Mouse (Mus musculus) lung, adult 18-20 months (tissue): Measurements from ENCODE around the gene Med9.

Experiments used
- DNase-seq, 2 experiments: peaks; one replicate each; pipeline ENCODE4 v3.0.0; 2022; ENCODE audit warnings: mixed read lengths in 2 of 2

The Med9 gene

DNA sequence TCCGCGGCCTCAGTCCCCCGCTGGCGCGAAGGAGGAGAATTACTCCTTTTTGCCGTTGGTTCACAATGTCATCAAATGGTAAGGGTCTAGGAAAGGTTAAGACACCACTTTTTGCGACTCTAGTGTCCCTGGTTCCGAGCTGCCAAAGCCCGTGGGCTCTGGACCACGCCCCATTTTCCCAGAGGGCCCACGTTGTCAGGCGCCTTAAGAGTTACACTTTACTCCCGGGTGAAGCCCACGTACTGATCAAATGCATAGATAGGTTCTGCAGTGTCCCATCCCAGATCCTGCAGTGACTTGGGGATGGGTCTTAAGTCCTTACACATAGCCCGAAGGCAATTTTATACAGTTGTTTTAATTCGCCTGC, 378 bp downstream of the Med9 start:
- no peak for DNase-seq

- DNase-seq: no peak
These were observed 4.9 kb downstream of the Med9 start for GRCm38 (mm10) chr11:59952892-59953291.

- DNase-seq: peak; percentile 70 to 81
These were observed 8.7 kb downstream of the Med9 start for GRCm38 (mm10) chr11:59956749-59957148.

- DNase-seq: no peak
These were observed 11.4 kb downstream of the Med9 start for GRCm38 (mm10) chr11:59959453-59959852.

GRCm38 (mm10) chr11:59960476-59961337, 12.7 kb downstream of the Med9 start:
- no peak for DNase-seq

DNA sequence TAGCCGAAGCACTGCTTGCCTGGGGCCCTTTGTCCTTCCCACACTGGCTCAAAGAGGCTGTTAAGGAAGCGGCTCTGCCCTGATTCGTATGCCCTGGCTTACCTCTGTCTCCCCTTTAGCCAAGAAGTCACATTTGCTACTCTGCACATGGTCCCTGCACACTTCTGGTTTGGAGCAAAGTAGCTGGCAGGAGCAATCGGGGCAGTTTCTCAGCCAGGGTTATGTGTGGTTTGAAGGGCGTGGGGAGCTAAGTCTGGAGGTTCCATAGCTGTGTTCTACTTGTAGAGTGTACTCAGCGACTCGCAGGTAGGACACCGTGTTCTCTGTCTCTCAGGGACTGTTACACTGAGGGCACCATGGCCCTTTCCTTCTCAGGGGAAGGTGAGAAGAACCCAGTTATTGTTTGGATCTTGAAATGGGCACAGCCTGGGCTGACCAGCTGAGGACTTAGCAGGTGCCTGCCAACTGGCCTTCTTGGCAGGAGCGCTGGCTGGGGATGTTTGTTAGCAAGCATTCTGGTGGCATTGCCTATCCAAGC, 13.4 kb downstream of the Med9 start:
- DNase-seq: peak; percentile 68 to 82

- peak; percentile 35 to 58 for DNase-seq
These were observed 14.6 kb downstream of the Med9 start for GRCm38 (mm10) chr11:59962590-59962989.

DNA sequence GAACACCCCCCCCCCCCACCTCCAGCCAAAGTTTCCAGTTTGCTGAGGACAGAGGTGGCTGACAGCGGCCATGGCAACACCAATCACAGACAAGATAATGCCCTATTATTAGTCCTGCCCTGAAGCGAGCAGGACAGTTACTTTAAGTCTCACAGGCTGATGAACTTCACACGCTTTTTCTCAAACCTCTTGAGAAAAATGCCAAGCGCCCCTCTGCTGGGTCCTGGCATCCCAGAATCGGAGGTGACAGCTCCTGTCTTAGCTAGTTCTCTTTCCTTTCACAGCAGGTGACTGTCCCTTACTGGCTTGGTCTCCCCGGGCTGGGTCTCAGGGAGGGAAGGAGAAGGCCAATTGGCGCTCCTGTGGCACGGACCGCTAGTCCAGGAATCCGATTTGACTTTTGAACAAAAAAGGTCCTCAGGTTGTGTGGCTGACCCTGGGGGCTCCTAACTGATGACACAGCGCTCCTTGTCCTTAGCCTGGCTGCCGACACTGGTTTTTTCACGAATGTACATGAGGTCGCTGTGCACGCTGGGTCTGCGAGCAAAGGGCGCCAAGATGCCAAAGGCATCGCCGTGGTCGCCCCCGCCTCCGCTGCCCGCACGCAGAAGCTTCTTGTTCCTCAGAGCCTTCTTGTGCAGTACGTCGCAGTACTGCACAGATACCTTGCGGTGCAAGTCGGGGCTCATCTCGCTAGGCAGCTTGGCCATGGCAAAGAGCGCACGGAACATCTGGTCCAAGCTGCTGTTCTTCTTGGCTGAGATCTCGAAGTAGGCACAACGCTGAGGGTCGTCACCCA, 15.6 kb downstream of the Med9 start:
- no peak for DNase-seq

DNA sequence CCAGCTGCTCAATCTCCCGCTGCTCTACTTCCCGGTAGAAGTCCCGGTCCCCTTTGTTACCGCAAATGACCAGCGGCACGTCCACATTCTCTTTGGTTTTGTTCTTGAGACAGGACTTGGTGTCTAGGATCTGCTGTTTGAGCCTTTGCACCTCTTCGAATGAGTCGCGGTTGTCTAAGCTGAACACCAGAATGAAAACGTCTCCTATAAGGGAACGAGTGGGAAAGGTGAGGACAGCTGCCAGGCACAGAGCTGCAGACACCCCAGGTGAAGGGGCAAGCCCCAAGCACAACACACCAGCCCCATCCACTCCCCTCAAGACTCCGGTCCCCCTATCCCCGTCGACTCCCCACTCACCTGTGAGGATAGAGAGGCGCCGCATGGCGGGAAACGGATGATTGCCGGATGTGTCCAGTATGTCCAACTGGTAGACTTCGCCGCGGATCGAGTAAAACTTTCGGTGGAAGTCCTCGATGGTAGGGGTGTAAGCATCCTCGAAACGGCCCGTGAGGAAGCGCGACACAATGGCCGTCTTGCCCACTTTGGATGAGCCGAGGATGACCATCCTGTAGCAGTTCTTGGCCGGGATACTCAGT, 16.3 kb downstream of the Med9 start:
- DNase-seq: peak in 1 of 2 experiments; percentile 31

GRCm38 (mm10) chr11:59964818-59965217, 16.8 kb downstream of the Med9 start, which contains the start of gene Rasd1:
Gene Rasd1 (minus strand): TSS chr11:59964944.
- peak; percentile 92 to 95 for DNase-seq

GRCm38 (mm10) chr11:59965227-59966101, 17.5 kb downstream of the Med9 start:
- DNase-seq: peak; percentile 80 to 83

DNA sequence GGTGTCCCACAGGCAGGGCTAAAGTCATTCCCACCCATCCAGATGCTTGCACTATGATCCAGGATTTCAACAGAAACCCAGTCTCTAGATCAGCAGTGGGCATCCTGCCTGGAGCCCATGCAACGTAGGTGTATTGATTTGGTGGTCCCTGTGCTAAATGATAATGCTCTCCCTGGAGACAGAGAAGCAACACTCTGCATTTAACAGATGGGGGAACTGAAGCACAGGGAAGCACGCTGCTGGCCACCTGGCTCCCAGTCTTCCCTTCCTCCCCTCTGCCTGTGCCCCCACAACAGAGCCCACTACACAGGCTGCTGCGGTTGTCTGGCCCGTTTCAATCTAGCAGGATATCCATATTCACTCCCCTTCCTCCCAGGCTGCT, 18.1 kb downstream of the Med9 start:
- no peak for DNase-seq

GRCm38 (mm10) chr11:59967765-59968164, 19.8 kb downstream of the Med9 start:
- no peak for DNase-seq

GRCm38 (mm10) chr11:59970780-59971179, 22.8 kb downstream of the Med9 start:
- DNase-seq: no peak

DNA sequence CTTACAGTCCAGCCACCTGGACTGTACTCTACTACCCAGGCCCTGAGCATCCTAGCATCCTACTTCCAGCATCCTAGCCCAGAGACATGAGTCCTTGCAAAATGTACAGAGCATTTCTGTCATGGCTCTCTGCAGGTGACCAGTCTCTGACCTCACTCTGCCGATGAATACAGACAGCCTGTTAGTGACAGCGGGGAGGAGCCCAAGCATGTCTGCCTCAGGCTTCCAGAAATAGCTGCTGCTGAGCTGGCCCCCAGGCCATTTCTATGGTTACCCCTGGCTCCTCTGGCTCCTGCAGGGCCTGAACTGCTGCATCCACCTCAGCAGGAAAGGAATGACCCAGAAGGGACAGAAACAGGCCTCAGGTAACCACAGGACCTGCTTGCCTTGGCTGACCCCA, 23.7 kb downstream of the Med9 start:
- no peak for DNase-seq

DNA sequence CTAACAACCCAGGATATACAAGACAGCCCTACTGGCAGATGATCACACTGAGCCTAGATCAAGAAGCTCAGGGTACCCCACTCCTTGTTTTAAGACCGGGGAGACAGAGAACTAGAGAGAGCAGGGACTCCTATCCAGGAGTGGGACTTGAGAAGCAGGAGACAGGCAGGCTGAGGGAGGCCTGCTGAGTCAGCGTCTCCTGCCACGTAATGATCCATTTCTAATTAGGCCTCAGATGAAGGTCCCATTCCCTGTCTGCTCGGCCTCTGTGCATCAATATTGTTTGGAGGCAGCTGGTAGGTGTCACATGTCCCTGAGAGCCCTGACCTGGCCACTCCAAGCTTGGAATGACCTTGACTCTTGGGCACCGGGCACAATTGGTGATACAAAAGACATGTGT, 25.4 kb downstream of the Med9 start:
- no peak for DNase-seq

DNA sequence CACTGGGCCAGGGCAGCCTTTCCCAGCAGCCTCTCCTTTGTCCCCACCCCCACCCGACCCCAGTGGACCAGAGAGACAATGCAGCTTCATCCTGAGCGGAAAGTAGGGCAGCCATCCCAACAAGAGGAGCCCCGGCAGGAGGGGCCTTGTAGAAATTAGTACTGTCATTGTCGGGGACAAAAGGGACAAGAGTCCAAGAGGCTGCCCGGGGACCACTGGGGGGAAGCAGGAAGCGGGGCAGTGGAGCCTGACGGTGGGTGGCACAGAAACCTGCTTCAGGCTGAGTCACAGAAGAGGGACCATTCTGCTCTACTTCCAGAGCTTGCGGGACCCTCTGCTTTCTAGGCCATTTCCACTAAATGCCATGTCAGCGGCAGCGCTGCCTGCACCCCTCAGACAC, 27.2 kb downstream of the Med9 start:
- no peak for DNase-seq

DNA sequence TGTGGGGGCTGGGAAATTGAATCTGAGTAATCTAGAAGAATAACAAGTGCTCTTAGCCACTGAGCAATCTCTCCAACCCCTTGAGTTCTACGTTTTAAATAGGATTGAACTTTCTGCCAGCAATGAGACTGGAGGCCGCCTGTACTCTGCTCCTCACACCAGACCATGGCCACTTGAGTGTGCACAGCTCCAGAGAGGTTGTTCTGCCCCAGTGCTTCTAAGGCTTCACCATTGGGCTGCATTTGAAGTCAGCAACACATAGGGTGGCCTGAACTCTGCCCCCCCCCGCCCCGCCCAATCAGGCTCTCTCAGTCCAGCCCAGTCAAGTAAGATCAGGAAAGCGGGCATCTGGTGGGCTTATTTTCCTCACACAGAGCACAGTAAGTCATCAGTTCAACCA, 29.8 kb downstream of the Med9 start:
- DNase-seq: no peak

DNA sequence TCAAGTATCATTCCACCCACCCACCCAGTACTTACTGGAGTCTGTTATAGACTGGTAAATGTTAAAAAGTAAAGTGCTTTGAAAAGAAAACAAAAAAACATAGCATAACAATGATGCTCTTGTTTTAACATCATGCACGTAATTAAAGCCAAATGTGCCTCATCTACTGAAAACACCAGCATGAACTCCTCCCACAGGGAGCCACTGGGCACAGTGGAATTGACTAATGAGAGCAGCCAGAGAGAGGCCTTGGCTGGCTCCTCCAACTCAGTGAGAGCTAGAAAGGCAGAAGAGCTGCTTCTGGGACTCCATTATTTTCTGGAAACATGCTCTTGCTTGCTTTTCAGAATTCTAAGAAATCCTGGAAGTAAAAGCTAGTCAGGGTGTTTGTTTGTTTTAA, 41.4 kb downstream of the Med9 start:
- no peak for DNase-seq

- peak; percentile 12 to 47 for DNase-seq
These were observed 43.4 kb downstream of the Med9 start for GRCm38 (mm10) chr11:59991365-59991764.

GRCm38 (mm10) chr11:59994318-59994717, 46.3 kb downstream of the Med9 start:
- no peak for DNase-seq
